Mouse (Mus musculus): Measurements from ENCODE around the gene Tmem209.

The Tmem209 gene

DNA sequence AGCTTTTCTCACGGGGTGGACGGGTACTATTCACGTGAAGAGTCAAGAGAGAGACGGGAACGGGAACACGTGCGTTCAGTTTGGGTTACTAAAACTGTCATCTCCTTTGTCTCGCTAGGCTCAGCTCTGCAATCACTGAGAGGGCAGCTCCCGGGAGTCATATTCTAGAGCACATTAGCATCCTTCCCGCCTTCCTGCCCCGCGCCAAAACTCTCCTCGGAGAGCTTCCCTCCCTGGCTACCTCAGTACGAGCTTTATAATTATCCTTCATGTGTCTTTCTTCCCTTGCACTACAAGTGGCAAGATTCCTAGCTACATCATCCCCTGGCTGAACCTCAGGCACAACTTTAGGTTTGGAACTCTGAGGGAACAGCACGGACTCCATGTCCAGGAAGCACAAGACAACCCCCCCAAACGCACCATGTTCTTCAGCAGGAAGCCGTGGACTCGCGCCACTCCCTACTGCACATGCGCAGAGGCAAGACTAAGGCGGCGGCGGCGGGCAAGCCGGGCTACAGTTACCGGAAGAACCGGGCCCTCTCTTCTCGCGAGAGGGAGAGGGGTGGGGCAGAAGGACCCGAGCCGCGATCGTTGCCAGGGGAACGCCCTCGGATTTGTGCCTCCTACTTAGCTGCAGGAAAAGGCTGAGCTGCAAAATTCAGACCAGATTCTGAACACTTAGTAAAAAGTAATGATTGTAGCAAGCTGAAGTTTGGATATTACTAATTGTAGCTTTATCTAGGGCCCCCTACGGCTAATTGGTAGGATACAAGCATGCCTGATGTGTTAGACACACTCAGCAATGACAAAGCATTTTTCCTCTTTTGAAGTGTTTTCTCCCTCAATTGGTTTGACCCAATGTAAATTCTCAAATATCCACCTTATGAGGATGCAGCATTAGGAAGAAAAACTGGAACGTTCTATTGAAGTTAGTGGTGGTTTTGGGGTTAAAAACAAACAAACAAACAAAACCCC lies at the start of gene Tmem209, which contains the start of gene Ssmem1:
TSS of gene Tmem209 (minus strand) at position 519 of the 975 bp plus-strand sequence.
TSS of gene Ssmem1 (plus strand) at position 585 of the 975 bp plus-strand sequence.
- DNase-seq (ENCODE audit: low spot score), result peak; percentile 99

DNA sequence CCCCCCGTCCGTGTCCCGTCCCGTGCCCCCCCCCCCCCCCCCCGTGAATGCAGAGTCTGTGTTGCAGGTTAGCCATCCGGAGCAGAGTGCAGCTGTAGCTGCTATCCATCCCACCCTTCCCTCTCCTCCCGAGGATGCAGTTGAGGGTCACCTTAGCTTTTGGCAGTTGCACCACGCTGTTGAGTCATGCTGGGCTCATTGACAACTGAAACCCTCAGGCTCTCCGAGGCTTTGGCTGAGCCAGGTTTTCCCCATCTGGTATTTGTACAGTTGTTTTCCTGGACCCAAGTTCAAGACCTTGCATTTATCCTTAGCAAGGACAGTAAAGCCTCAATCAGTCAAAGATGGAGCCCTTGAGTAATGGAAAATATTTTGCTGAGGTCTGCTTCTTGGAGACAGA lies 46.5 kb upstream of the Tmem209 start:
- no peak for DNase-seq (ENCODE audit: low spot score)

DNA sequence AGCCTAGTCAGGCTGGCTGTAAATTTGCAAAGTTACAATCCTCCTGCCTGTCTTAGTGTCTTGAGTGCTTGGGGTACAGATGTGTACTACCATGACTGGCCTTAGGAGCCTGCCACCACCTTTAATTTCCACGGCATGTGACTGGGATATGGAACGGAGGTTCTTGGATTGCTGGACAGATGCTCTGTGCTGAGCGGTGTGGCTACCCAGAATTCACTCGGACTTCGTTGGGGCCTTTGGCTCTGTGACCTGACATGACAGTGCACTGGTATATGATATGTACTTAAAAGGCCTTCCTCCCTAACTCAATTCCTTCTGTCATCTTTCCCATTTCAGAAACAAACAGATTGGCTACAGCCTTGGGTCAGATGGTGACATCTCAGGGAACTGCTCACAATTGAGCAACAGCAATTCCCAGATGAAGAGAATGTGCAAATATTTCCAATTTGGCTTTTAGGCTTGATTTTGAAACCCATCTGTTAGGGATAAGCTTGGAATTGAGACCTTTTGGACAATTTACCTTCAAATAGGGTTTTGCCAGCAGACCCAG lies 45.1 kb upstream of the Tmem209 start:
- DNase-seq (ENCODE audit: low spot score), result no peak

DNA sequence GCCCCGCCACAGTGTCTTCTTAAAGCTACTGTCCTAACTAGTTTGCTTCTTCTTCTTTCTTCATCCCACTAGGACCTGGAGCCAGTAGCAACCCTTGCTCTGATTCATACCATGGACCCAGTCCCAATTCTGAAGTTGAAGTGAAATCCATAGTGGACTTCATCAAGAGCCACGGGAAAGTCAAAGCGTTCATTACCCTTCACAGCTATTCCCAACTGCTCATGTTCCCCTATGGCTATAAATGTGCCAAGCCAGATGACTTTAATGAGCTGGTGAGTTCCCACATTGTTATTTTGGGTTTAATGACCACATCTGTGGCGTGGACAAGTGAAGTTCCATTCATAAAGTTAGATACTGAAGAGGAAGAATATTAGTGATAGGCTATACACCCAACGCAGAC lies 44.5 kb upstream of the Tmem209 start:
- no peak for DNase-seq (ENCODE audit: low spot score)

DNA sequence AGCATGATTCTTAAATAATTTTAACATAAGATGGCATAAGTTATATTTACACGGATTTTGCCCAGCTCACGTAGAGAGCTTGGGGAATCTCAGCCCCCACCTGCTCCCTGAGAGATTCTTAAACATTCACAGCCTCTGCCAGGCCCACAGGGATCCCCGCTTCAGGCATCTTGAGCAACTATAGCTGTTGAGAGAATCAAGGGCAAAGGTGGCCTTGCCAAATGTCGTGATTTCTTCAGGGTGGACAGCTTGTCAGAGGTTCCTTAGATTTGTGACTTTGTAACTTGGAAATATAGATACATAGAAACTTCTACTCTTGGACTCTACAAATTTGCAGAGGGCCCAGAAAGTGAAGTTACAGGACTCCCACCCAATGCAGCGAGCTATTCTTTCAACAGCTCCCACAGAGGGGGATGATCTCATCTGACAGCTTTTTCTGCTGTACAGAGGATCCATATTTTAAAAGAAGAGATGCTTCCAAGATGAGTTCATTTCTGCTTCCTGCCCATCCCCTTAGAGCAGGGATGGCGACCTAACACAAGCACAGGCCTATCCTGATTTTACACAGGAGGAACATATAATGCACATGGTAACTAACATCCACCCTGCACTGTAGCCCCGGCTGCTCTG lies 43.9 kb upstream of the Tmem209 start:
- no peak for DNase-seq (ENCODE audit: low spot score)

DNA sequence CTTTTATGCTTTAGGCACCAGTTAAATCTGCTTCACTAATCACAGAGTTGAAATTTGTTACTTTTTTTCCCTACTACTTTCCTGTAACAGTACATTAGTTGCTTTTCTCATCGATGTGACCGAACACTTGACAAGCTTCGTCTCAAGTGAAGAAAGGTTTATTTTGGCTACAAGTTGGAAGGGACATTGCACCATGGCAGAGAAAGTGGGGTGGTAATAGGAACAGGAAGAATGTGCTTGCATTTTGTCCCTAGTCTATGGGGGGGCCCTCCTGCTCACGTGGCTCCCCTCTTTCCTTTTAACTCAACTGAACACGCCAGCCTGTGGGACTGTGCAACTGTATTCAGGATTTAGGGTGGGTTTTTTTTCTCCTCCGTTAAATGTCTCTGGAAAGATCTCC lies 43.0 kb upstream of the Tmem209 start:
- DNase-seq (ENCODE audit: low spot score), result no peak

DNA sequence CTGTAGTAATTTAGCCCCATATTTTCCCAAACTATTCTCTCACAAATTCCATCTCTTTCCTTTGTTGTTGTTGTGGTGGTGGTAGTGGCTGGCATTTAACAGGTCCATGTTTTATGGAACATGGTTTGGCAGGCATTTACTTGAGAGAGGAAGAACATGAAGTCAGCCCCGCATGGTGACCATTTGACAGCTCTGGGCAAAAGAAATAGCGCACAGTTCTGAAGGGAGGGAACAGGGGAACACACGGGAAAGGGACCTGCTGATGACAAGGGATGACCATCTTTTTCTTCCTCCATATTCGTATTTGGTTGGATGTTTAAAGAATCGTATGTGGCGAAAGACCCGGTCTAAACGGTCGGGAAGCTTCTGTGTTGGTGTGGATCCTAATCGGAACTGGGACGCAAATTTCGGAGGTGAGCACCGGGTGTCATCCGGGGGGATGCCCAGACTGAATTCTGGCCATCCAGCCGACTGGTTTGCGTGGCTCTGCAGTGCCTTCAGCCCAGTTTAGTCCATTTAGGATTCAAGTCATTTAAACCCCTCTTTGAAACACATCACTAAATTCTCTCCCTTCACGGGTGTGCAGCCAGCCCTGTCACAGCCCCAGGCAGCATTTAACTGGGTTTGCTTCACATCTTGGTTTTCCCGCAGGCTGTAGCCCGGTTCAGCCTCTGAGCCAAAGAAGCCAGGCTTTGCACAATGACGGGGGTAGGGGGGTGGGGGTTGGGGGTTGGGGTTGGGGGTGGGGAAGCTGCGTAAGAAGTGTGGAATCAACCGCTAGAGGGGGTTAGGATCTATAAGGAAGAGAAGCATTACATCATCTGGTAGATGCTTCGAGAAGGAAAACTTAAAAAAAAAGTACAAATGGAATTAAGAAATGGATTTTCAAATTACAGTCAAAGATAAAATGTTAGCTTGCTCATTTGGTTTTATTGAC lies 42.3 kb upstream of the Tmem209 start:
- DNase-seq (ENCODE audit: low spot score), result peak; percentile 86

DNA sequence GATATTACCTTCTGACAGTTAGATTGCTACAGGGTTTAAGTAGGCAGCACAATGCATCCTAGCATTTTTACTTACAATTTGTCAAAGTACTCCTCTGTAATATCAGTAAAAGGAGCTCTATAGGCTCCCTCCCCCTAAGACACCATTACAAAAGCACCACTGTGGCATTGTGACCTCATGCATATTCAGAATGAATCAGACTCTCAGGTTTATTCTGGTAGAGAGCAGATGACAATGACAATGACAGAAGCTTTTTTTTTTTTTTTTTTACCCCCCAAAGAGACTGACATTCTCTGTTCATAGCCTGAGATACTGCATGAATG lies 41.6 kb upstream of the Tmem209 start:
- no peak for DNase-seq (ENCODE audit: low spot score)

DNA sequence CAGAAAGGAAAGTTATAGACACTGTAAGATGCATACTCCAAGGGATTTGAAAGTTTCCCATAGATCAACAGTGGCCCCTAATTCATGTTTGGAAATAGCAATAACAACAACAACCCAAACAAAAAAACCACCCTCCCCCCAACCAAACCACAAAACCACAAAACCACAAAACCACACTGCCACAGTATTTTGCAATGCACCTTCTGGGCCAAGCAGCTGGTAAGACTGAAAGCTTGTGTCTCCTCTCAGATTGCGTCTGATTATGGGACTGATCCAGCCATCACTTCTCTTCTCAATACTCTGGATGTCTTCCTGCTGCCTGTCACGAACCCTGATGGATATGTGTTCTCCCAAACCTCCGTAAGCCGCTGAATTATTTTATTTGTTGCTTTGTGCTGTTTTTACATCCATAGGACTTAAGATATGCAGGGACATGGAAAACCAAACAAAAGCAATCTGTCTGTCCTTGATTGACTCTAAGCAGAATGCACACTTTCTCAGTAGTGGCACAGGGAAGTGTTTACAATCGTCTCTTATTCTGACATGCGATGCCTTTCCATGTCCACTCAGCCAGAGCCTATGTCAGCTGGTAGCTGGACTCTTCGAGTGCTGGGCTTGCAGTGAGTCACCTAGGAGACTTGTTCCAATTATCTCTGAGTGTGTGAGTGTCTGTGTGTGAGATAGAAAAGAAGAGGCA lies 41.1 kb upstream of the Tmem209 start:
- DNase-seq (ENCODE audit: low spot score), result no peak

DNA sequence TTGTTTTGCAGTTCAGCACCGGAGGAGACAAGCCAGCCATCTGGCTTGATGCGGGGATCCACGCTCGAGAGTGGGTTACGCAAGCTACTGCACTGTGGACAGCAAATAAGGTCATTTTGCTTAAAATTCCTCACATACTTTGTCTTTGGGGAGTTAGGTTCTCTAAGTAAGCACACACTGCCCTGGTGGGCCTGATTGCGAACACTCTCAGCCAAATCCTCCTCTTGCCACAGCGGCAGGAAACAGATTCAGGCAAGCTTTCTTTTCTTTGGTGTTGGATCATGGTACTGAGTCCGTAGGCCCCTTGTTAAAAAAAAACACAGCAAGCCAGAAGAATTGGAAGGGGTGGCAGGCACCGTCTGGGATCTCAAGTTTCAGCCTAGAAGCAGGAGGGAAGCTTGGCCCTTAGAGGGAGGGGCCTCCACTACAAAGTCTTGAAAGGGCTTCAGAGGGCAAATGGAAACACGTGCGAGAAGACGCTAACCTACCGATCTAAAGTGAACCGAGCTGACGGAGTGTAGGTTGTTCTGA lies 39.7 kb upstream of the Tmem209 start:
- peak; percentile 43 for DNase-seq (ENCODE audit: low spot score)

DNA sequence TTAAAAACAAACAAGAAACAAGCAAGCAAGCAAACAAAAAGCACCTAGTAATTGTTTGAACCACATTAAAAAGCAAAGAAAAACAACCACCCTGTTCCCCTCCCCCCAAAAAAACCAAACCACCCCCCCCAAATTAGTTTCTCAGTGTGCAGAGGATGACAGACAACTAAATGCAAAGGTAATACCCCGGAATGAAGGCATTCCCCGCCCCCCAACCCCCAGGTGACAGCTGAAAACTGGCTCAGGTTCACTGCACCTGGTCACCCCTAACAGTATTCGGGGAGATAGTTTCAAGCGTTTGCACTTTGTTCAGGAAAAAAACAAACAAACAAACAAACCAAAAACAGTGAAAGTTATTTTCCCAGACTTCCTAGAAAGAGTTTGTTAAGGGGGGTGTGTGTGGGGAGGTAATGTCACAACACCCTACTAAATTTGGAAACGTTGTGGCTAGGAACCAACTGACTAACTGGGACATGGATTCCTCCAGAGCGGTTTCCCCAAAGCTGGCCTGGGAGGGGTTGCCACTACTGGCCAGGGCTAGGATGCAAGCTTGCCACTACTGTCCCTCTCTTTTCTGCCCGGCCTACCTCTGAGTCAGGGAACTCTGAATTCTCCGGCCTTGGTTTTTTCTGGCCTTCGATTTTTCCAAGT lies 38.2 kb upstream of the Tmem209 start:
- peak; percentile 32 for DNase-seq (ENCODE audit: low spot score)

DNA sequence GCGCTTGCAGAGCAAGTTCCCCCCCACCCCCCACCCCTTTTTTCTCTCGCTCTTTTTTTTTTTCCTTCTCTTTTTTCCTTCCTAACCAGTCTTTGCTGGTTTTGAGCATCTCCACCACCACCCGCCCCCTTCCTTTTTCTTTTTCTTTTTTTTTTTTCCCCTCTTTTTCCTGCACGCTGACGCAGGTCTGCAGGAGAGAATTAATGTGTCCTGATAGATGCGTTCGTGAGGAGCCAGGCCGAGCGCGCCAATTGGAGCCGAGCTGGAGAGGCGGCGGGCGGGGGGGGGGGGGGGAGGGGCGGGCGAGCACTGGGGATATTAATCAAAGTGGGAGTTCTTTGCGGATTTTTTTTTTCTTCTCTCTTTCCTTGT lies 37.7 kb upstream of the Tmem209 start:
- DNase-seq (ENCODE audit: low spot score), result peak; percentile 60

DNA sequence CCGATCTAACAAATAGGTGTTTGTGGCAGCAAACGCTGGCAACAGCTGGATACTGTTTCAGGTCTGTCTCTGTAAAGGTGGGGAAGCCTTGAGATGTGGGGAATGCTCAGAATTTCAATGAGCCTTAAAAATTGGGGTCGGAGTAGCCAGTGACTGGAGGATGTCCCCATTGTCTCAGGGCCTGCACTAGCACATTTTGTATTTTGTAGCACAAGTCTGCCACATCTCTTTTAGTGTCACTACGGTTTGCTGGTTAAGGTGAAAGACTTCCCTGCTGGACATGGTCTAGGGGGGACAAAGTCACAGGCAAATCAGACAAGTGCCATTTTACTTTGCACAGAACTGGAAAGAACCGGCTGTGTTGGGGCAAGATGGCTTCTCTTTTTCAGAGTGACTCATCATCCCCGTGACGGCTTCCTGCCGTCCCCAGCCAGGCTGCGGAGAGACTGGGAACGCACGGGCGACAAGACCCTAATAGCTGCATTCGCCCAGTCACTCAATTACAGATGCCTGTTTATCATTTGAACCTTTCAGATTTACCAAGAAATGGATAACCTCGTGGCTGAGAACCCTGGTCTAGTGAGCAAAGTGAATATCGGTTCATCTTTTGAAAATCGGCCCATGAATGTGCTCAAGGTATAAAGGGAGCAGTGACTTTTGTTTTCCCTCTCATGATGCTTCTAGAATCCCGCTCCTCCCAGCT lies 37.1 kb upstream of the Tmem209 start:
- DNase-seq (ENCODE audit: low spot score), result peak; percentile 70

DNA sequence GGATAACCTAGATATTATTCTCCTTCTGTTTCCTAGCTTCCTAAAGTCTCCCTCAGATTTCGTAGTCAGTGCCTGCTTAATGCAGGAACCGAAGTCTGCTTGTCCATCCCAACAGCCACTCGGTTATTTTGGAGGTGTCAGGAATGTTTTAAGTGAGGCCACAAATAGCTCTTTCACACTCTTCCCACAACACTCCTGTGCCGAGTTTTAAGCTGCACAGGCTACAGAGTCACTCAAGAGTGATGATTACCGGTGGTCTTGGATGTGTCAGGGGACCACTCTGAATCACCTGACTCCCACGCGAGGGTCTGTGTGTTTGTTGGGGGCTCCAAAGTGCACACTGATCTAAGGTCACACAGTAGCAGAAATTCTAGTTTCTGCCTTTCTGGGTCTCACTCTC lies 36.1 kb upstream of the Tmem209 start:
- no peak for DNase-seq (ENCODE audit: low spot score)

DNA sequence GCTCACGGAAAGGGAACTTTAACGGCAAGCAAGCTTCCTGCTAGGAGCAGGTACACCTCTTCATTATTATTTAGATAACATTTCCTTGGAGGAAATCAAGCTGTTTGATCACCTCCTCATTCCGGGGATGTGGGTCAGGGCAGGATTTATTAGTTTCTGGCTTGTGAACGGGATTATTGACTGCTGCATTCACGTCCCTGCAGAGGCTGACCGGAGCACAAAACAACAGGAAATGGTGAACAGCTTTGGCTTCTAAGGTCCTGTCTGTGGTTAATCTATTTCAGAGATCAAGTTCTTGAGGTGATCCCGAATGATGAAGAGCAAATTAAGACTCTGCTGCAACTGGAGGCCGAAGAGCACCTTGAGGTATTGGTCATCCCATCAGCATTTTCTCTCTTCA lies 34.3 kb upstream of the Tmem209 start:
- no peak for DNase-seq (ENCODE audit: low spot score)

DNA sequence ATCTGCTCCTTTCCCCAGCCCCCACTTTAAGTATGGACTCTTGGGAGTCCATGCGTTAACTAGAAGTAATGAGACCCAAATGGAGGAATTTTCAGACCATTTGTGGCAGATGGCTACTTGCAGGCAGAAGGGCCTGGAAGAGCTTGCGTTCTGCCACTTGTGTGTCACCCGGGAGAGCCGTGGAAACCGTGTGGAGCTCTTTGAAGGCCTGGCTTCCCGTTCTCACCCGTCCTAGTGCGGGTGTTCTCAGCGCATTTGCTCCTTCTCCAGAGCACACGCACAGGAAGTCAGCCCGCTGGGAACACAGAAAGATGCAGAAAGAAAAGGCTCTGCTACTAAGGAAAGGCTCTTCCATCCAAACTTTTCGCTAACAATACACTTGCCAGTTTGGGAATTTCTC lies 33.5 kb upstream of the Tmem209 start:
- DNase-seq (ENCODE audit: low spot score), result no peak

DNA sequence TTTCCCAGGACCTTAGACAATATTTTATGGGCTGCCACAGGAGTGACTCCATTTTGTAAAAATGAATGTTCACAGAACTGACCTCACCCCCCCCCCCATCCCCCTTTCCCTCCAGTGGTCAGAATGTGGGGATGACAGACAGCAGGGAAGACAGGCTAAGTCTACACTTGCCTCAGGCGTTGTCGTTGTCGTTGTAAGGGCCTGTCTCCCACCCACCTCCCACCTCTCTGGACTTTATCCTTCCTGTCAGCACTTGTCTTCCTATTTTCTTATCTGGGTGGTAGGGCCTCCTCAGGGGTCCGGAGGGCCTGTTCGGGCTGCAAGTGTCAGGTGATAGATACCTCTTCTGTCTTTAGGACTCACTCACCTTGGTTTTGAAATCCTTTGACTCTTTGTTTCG lies 32.7 kb upstream of the Tmem209 start:
- no peak for DNase-seq (ENCODE audit: low spot score)

DNA sequence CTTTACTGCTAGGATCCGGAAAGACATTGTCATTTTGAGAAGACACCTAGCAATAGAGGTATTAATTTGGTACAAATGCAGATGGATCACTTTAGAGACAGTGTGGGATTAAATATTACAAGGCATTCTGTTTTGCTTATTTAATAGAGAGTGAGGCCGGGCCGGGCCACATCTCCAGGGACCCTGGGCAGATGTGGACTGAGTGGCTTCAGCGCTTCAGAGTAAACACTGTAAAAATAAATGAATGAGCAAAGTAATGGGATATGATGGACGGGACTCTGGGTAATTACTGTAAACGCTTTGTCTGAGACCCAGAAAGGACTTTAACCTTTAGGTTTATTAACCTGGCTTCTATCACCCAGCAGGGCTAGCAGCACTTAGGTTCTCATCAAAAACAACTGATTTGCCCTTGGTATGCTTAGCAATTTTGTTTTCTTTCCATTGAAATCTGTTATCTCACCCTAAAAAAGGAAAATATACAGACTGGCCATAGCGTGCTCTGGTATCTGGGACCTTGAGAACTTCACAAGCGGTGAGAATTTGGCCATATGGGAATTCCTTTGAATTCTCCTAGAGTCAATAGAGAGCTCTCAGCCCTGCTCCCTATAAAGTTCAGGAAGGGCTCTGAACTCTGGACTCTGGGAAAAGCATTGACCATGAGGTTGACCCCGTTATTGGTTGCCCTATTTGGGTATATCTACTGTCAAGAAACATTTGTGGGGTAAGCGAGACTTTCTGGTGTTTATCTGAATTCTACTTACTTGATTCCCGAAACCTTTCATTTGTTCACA lies 31.6 kb upstream of the Tmem209 start, which contains the start of gene Cpa2:
TSS of gene Cpa2 (plus strand) at position 574 of the 791 bp plus-strand sequence.
- DNase-seq (ENCODE audit: low spot score), result no peak

DNA sequence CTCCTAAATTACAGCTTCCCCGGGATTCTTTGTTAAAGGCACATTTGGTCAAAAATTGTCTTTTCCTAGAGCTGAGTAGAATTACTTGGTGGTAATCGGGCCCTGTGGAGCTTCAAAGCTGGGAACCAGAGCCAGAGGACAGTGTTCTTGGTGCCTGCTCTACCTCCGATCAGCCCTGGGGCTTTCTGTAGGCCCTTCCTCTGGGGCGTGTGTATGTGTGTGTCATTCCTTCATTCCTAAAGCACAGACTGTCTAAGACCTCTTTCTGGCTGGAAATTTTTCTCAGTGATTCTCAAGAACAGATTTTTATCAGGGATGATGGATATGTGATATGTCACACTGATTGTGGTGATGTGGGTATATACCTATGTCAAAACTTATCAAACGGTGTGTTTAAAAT lies 29.2 kb upstream of the Tmem209 start:
- no peak for DNase-seq (ENCODE audit: low spot score)

Data from retina, embryonic 14.5 days (tissue).